Mouse (Mus musculus): ENCODE data around the gene Itgb1bp1. TPM values are rescaled to one million over a fixed set of nuclear protein-coding genes. Genes with fewer than 3 reads are reported as not detected.

Gene Itgb1bp1
- total RNA-seq, 4 experiments from 2014 or later: 41.9 to 54.9 (median 43.9) TPM

GRCm38 (mm10) chr12:21204701-21205312 lies 81.3 kb downstream of the Itgb1bp1 start:
- DNase-seq (ENCODE audit: low spot score): peak; percentile 70

DNA sequence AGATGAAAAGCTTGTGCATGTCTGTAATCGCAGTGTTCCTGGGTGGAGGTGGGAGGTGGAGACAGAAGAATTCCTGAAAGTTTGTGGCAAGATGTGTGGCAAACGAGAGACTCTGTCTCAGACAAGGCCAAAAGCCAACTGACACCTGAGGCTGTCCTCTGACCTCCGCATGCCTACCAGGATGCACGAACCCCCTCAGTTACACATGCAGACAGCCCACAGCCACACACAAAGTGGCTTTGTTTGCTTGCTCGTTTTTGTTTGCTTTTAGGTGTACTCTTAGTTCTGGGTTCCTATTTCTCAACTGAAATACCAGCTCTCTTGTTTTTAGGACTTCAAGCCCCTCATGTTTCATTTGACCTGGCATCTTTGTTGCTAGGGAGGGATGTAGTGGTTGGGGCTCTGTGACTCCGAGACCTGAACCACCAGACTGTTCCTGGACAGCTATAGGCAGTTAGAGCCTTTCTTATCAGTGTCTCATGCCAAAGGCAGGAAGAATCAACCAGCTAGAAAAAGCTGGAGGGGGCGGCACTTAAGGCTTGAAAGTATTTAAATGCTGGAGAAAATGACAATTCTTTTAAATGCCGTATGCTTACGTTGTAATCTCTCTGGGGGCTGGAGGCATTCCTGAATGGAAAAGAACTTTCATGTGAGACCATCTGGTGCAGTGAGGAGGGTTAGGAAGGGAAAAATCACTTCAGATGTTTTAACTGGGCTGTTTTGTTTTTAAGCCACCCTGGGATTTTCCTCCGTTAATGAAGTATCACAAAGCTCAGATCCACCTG lies 84.4 kb downstream of the Itgb1bp1 start:
- DNase-seq (ENCODE audit: low spot score): no peak

DNA sequence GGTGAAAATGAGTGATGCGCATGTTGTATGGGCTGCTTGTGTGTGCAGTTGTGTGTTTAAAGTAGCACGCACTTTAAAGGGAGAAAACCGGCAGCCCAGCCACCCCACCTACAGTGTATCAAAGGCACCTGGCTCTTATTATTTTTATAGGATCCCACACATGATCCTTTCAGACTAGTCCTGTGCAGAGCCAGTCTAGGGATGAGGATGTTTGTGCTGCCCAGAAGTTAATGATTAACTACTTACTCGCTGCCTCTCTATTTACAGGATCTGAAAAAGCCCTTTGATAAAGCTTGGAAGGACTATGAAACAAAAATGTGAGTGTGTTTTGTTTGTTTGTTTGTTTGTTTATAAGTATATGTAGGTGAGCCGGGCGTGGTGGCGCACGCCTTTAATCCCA lies 85.5 kb downstream of the Itgb1bp1 start:
- DNase-seq (ENCODE audit: low spot score): no peak

GRCm38 (mm10) chr12:21196420-21196819 lies 89.7 kb downstream of the Itgb1bp1 start:
- no peak for DNase-seq (ENCODE audit: low spot score)

DNA sequence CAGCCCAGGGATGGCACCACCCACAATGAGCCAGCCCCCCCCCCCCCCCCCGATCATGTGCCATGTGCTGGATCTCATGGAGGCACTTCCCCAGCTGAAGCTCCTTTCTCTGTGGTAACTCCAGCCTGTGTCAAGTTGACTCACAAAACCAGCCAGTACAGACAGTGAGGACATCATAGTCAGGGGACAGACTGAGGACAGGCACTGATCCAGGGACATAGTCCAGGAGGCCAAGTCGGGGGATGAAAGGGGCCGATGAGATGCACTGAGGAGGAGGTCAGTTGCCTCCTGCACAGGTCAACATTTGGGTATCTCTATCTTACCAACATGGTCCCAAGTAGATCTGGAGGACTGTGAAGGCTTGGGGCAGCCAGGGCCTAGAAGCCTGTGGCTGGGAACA lies 90.6 kb downstream of the Itgb1bp1 start:
- no peak for DNase-seq (ENCODE audit: low spot score)

GRCm38 (mm10) chr12:21191546-21191945 lies 94.5 kb downstream of the Itgb1bp1 start:
- DNase-seq (ENCODE audit: low spot score): no peak

Other genes with a start within 250 kb of the Itgb1bp1 start
- gene Cpsf3, start 893 bp downstream of the Itgb1bp1 start, total RNA-seq (2022): 10 to 100 TPM; 36.6 to 37.8 (median 37.7) TPM
- 10 to 100 TPM; 13.4 to 20.0 (median 16.6) TPM for gene Iah1, start 30.1 kb upstream of the Itgb1bp1 start, total RNA-seq (2022)
- 10 to 100 TPM; 34.4 to 56.3 (median 43.4) TPM for gene Adam17, start 87.3 kb upstream of the Itgb1bp1 start, total RNA-seq (2022)
- 10 to 100 TPM; 52.2 to 54.3 (median 53.1) TPM for gene Ywhaq, start 131.4 kb upstream of the Itgb1bp1 start, total RNA-seq (2022)

Measured in heart, adult 8-10 months (tissue).